Mouse (Mus musculus) ZHBTc4 (cell line): ENCODE results near the gene Amy1.
A peak's percentile ranks its signal among the peaks of the same experiment; 100 is the strongest.
"Not testable (repeated sequence)": the region's sequence is repeated elsewhere in the genome, so short reads cannot be mapped to it uniquely, and the experiment has no call there.

Experiments
- DNase-seq: peaks from one replicate; pipeline ENCODE4 v3.0.0-alpha.2; 2011; ENCODE audit warnings: low read depth, low spot score

Amy1 gene

DNA sequence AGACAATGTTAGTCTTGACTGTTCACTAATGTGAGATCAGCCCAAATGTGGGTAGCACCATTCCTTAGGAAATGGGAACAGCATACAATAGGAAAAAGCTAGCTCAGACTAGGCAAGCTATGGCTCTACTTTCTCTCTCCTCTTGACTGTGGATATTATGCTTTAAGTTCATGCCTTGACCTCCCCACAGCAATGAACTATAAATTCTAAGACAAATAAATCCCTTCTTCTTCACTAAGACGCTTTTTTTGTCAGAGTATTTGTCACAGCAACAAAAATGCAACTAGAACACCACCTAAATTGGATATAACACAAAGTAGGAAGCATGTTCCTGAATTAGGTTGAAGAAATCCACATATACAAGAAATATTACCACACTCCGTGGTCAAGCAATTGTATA is at the start of gene Amy1:
Gene Amy1 (minus strand): TSS at position 101 of the 400 bp plus-strand sequence.
- DNase-seq: no peak

DNA sequence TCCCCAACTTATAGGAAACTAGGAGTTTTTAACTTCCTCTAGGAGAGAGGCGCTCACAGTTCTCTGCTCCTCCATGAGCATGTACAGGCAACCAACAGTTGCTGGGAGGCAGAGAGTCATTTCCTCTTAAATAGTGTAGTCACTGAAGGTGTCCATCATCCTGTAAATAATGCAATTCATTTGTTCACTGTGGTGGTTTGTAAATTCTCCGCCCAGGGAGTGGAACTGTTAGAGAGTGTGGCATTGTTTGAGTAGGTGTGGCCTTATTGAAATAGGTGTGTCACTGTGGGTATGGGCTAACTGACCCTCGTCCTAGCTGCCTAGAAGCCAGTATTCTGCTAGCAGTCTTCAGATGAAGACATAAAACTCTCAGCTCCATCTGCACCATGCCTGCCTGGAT is 47.8 kb upstream of the Amy1 start:
- DNase-seq: peak; percentile 74

DNA sequence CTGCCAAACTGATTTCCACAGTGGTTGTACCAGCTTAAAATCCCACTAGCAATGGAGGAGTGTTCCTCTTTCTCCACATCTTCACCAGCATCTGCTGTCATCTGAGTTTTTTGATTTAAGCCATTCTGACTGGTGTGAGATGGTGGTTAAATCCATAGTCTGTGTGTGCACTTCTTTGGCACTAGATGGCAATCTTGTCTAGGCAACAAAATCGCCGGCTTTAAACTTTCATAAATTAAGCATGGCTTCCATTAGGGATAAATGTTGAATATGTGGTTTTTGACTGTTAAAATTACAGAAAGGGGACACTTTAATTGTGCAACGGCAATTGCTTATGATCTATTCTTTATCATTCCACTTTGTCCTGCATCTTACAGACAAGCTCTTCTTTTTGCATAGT is 44.9 kb upstream of the Amy1 start:
- peak; percentile 18 for DNase-seq

DNA sequence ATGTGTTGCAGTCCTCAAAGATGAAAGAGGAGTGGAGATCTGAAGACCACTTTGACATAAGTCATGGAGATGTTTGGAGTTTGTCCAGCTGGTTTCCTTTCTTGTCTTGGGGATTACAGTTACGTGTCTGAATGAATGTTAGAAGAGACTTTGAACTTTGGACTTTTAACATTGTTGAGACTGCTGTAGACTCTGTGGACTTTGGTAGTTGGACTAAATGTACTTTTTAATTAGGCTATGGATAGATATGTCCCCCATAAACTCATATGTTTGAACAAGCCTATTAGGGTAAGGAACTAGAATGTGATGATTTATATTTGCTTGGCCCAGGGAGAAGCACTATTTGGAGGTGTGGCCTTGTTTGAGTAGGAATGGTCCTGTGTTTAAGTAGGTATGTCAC is 33.0 kb upstream of the Amy1 start:
- DNase-seq: no peak

DNA sequence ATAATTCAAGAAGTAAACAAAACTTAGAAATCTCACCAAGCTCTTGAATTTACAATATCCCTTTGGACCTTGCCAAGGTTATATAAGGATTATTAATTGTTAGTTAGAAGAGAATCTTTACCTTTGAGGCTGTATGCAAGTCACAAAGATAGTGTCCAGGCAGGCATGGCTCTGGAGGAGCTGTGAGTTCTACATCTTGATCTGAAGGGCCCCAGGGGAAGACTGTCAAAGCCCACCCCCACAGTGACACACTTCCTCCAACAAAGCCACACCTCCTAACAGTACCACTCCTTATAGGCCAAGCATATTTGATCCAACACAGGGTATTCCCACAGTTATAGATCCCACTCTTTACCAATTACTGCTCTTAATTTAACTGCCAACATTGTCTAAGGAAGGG is 27.7 kb upstream of the Amy1 start:
- no peak for DNase-seq

DNA sequence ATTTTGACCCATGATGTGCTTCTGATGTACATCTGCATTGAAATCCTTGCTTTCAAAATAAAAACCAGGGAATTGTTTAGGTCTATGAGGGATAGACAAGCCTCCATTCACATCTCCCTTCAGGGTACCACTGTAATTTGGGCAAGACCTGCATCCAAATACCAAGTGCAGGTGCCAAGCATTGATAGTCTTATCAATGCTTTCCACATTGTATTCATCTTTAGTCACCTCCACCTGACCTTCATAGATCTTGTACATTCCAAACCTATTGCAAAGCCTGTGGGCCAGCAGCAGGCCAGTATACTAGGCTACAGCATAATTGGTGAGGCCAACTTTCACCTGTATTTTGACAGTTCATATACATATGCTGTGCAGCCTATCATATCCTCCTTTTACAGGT is 25.1 kb upstream of the Amy1 start:
- no peak for DNase-seq

DNA sequence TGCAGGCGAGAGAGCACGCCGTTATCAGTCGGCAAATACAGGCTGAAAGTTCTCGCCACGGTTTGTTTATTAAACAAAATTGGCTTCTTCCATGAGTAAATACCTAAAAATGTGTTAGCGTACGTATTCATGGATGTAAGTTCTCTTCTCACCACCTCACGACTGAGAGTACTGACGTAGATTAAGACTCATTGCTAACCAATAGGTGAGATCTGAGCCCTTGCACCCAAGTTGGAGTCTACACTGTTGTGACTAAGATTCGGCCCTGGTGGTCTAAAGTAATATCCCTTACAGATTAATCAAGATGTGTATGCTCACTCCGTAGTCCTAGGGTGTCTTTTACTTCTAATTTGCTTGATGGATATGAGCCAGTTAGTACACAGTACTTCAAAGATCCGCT is 24.1 kb upstream of the Amy1 start:
- DNase-seq: peak; percentile 52

DNA sequence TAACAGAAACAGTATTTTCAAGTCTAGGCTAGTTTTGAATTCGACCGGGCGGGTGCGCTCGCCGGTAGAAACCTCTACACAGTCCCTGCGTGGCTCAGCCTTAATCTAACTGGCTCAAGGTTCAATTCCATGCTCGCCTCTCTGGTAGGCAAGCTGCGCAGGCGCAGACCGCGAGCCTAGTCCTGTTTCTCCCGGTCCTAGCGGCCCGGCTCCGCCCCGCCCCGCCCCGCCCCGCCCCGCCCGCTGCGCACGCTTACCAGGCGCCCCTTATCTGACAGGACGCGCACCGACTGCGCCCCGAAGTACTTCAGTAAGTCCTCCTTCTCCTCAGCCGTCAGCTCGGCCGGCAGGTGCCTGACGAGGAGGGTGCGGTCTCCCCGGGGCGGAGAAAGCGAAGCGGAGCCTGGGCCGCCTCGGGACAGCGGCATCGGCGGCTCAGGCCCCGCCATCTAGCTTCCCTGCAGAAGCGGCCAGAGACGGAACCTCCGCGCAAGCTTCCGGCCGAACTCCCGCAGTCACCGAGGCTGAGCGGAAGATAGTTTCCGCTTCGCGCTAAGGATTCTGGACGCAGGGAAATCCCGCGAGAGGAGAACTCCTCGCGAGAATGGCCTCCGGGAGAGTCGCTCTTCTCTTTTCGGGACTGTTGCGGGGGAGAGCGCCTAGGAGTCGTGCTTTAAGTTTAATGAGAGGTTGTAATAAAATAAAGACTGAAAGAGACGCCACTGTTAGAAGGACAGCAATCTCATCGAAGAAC is 23.3 kb upstream of the Amy1 start, which contains the start of gene Rnpc3:
Gene Rnpc3 (minus strand): TSS at position 544 of the 754 bp plus-strand sequence.
- DNase-seq: peak; percentile 98

DNA sequence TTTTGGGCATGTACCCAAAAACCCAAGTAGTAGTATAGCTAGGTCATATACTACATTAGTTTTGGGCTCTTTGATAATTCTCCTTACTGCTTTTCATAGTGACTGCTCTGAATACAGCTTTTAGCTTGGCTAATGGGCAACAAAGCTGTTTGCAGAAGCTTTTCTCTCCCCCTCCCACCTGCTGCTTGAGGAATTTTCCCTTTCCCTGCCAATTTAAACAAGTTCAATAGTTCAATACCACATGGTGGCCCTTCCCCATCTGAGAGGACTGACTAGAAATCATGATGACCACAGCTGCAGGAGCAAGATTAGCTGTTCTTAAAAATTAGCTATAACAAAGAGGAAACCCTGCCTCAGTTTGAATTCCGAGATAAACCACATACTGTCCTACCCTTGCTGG is 15.7 kb downstream of the Amy1 start:
- no peak for DNase-seq

DNA sequence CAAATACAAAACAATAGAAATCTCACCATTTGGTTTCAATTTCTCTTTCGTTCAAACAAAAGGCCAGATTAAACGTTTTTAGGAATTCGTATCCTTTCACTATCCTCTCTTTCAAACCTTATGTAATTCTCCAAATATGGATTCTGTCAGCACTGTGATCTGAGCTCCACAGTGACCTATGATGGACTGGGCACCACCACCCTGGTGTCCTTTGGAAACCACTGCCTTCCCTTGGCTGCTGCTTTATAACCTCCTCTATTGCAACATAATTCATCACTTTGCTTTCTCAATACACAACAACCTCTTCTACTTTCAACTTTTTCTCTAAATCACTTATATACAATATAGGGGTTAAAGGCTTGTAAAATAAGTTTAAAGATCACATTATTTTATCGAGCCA is 31.9 kb downstream of the Amy1 start:
- no peak for DNase-seq

DNA sequence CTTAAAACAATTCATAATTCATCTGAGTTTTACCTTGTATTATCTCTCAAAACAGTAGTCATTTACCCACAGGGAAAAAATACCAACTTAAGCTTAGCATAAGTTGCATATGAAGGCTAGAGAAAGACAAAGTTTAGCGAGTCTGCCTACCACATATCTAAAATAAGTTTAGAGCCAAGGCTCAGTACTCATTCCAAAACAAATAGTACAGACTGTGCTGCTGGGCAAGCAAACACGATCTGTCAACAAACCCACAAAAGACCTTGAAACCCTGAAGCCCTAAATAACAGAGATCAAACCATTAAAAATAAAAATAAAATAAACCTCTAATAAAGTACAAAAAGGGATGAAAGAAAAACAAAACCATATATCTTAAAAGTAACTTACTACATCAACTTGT is 32.4 kb downstream of the Amy1 start:
- DNase-seq: no peak

DNA sequence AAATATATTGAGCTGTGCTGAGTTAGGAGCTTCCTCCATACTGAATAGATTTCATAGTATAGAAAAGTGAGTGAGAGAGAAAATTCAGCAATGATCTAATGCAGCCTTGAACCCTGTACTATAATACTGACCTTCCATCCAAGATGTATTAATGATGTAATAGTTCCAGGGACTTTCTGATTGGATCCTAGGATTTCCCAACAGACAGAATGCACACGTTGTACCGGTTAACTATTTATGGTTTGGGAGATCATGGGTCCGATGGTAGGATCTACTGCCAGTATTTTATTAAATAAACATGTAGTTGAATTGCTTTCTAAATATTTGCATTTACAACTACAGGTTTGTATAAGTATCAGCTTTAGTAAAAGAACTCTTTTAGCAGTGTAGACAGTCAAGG is 34.3 kb downstream of the Amy1 start:
- DNase-seq: no peak

DNA sequence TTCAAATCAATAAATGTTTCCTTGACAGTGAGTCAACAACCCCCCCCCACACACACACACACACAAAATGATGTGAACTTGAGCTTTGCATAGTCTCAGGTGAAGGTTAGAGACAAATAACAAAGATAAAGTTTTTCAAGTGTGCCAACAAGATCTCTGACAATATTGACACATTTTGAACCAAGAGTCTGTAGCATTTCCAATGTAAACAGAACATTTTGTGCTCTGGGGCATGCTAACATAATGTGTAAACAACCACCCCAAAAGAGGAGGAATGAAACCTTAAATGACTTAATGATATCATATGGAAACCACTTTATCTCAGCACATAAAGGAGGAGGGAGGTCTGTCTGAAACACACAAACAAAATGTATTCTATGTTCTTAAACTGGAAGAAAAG is 66.8 kb downstream of the Amy1 start:
- no peak for DNase-seq

DNA sequence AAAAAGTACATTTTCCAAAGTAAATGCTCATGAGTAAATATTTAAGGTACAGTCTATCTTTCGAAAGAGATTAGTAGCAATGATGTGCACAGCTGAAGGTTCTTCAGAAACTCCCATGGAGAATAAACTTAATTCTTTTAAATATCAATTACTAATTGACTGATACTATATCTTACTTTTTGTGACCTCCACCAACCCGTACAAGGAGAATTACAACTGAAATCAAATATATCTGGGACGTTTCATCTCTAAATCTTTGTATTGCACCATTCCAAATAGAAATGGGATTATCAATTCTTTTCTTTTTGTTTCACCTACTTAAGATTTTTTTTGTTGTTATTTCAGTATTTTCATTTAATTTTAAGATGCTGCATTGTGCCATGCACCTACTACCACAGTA is 74.2 kb downstream of the Amy1 start, which contains the start of gene Amy2a1:
Gene Amy2a1 (minus strand): TSS at position 101 of the 400 bp plus-strand sequence.
- not testable (repeated sequence) for DNase-seq
